Mouse (Mus musculus) hindbrain, embryonic 16.5 days (tissue): ENCODE data around the gene Colgalt1. TPM values are rescaled to one million over a fixed set of nuclear protein-coding genes. Genes with fewer than 3 reads are reported as not detected.

Source experiments
- ATAC-seq: fragments of 200-750 bp; cut with Nextera tagmentation; 2 replicates; pipeline ENCODE4 v1.8.0; 2017; ENCODE audit warnings: moderate TSS enrichment, moderate library complexity
- H3K27ac ChIP-seq: fragments of 300-500 bp; sonication (generic); 2 replicates; pipeline ENCODE4 v1.5.1; 2014; ENCODE audit warnings: low read depth, mild to moderate bottlenecking, control low read depth, low read length, moderate library complexity
- H3K27me3 ChIP-seq: fragments of 300-500 bp; sonication (generic); replicated peaks from 2 replicates; pipeline ENCODE4 v1.6.1; 2014; ENCODE audit warnings: low read length; ENCODE audit not compliant: control insufficient read depth, insufficient read depth
- H3K36me3 ChIP-seq: fragments of 300-500 bp; sonication (generic); 2 replicates; pipeline ENCODE4 v1.6.1; 2014; ENCODE audit warnings: mild to moderate bottlenecking, low read length, moderate library complexity, mixed read lengths; ENCODE audit not compliant: control insufficient read depth, insufficient read depth
- H3K4me1 ChIP-seq: fragments of 300-500 bp; sonication (generic); 2 replicates; pipeline ENCODE4 v1.6.1; 2014; ENCODE audit warnings: low read depth, low read length; ENCODE audit not compliant: control insufficient read depth, insufficient read depth
- H3K4me2 ChIP-seq: fragments of 300-500 bp; sonication (generic); 2 replicates; pipeline ENCODE4 v1.6.1; 2014; ENCODE audit warnings: mild to moderate bottlenecking, low read length, control low read depth, moderate library complexity
- H3K4me3 ChIP-seq: fragments of 300-500 bp; sonication (generic); 2 replicates; pipeline ENCODE4 v1.5.1; 2014; ENCODE audit warnings: mild to moderate bottlenecking, low read length, control low read depth, moderate library complexity
- H3K9ac ChIP-seq: fragments of 300-500 bp; sonication (generic); 2 replicates; pipeline ENCODE4 v1.6.1; 2014; ENCODE audit warnings: low read depth, mild to moderate bottlenecking, control low read depth, low read length, moderate library complexity
- H3K9me3 ChIP-seq: fragments of 300-500 bp; sonication (generic); 2 replicates; pipeline ENCODE4 v1.6.1; 2014; ENCODE audit warnings: mild to moderate bottlenecking, low read length, moderate library complexity; ENCODE audit not compliant: control insufficient read depth
- WGBS: fragments of 180-500 bp; shearing (Covaris S2); extraction: QIAGEN DNeasy Blood & Tissue Kit; methylation state at CpG from one replicate; pipeline ENCODE4 v1.1.7; 2014; 5-methylcytosine and 5-hydroxymethylcytosine counted together
- polyA plus RNA-seq: library from polyadenylated mRNA; unstranded; fragments of >200 nt; fragmentation: Nextera tagmentation; extraction: Ambion mirVana; gene quantifications from 2 replicates; pipeline ENCODE4 v1.2.1, GENCODE M21; 2015

Gene Colgalt1
- polyA plus RNA-seq, 1 experiment from 2014 or later = 62.1 TPM

- Histone ChIP-seq H3K27ac (no peak overlapping the region), H3K4me2 (no peak overlapping the region), H3K27me3 (no peaks in the 10 kb centered on the region), H3K9me3 (no peaks in the 10 kb centered on the region), H3K9ac (no peak overlapping the region), H3K4me1 (peaks cover 32% of the 10 kb centered on the region), H3K4me3 (no peak overlapping the region), H3K36me3 (peaks cover 3% of the 10 kb centered on the region; the same call in 1 of the 2 replicates)
- 93% methylated on average over 4 of the region's 4 CpGs for WGBS
- ATAC-seq = no peak
These were observed 16.5 kb upstream of the Colgalt1 start for GRCm38 (mm10) chr8:71594324-71594722.

GRCm38 (mm10) chr8:71595862-71596261 lies 14.9 kb upstream of the Colgalt1 start:
- Histone ChIP-seq H3K4me2 (peak overlapping the region; percentile 36), H3K4me1 (peaks cover 27% of the 10 kb centered on the region), H3K27me3 (peaks cover 6% of the 10 kb centered on the region; the same call in 1 of the 2 replicates), H3K9me3 (no peaks in the 10 kb centered on the region), H3K36me3 (peaks cover 3% of the 10 kb centered on the region; the same call in 1 of the 2 replicates), H3K4me3 (no peak overlapping the region), H3K9ac (peak overlapping the region; percentile 36; the same call in 1 of the 2 replicates), H3K27ac (no peak overlapping the region)
- peak; percentile 2; the same call in 1 of the 2 replicates for ATAC-seq
- 6% methylated on average over 27 of the region's 27 CpGs for WGBS

DNA sequence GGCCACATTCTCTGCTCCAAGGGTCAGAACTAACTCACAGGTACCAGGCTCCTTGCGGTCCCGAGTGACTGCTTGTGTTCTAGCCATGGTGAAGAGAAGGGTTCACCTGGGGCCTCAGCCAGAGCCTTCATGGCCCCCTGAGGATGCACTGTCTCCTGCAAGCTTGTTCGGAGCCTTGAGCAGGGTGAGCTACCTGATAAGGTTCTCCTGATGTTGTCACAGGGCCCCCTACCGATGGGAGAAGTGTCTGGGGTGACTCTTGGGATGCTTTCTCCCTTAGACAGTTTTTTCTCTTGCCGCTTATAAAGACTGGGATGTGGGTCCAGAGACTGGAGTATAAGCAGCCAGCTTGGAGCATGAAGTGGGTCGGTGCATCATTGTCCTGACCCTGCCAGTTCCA lies 14.4 kb upstream of the Colgalt1 start:
- Histone ChIP-seq H3K9ac (no peak overlapping the region), H3K9me3 (no peaks in the 10 kb centered on the region), H3K4me1 (peaks cover 21% of the 10 kb centered on the region), H3K36me3 (peaks cover 3% of the 10 kb centered on the region; the same call in 1 of the 2 replicates), H3K27me3 (peaks cover 7% of the 10 kb centered on the region), H3K4me2 (no peak overlapping the region; the same call in 1 of the 2 replicates), H3K27ac (no peak overlapping the region), H3K4me3 (no peak overlapping the region)
- 61% methylated on average over 6 of the region's 6 CpGs for WGBS
- ATAC-seq = no peak

- Histone ChIP-seq H3K27ac (no peak overlapping the region), H3K9me3 (no peaks in the 10 kb centered on the region), H3K27me3 (peaks cover 9% of the 10 kb centered on the region), H3K4me3 (no peak overlapping the region), H3K9ac (no peak overlapping the region), H3K36me3 (peaks cover 3% of the 10 kb centered on the region; the same call in 1 of the 2 replicates), H3K4me2 (no peak overlapping the region), H3K4me1 (peaks cover 21% of the 10 kb centered on the region)
- 84% methylated on average over 4 of the region's 4 CpGs for WGBS
- ATAC-seq = no peak
These were observed 14.0 kb upstream of the Colgalt1 start for GRCm38 (mm10) chr8:71596798-71597197.

- Histone ChIP-seq H3K9ac (no peak within 1 kb of the TSS), H3K9me3 (no peaks in the 10 kb centered on the region), H3K36me3 (peaks cover 3% of the 10 kb centered on the region; the same call in 1 of the 2 replicates), H3K4me3 (no peak within 1 kb of the TSS), H3K4me2 (no peak within 1 kb of the TSS), H3K4me1 (peaks cover 27% of the 10 kb centered on the region), H3K27me3 (peaks cover 11% of the 10 kb centered on the region), H3K27ac (no peak within 1 kb of the TSS)
- ATAC-seq = no peak
- 79% methylated on average over 3 of the region's 3 CpGs for WGBS
These were observed 13.3 kb upstream of the Colgalt1 start, which contains the start of gene Fam129c for GRCm38 (mm10) chr8:71597451-71597850. Gene Fam129c, plus strand, starts transcription at chr8:71597648.

GRCm38 (mm10) chr8:71598375-71598774 lies 12.4 kb upstream of the Colgalt1 start:
- H3K27me3 ChIP-seq = peaks cover 12% of the 10 kb centered on the region
- H3K27ac ChIP-seq = no peak overlapping the region
- H3K36me3 ChIP-seq = peaks cover 3% of the 10 kb centered on the region; the same call in 1 of the 2 replicates
- ATAC-seq = no peak
- peaks cover 22% of the 10 kb centered on the region for H3K4me1 ChIP-seq
- H3K4me3 ChIP-seq = no peak overlapping the region
- H3K9me3 ChIP-seq = no peaks in the 10 kb centered on the region
- no peak overlapping the region for H3K9ac ChIP-seq
- no peak overlapping the region for H3K4me2 ChIP-seq

DNA sequence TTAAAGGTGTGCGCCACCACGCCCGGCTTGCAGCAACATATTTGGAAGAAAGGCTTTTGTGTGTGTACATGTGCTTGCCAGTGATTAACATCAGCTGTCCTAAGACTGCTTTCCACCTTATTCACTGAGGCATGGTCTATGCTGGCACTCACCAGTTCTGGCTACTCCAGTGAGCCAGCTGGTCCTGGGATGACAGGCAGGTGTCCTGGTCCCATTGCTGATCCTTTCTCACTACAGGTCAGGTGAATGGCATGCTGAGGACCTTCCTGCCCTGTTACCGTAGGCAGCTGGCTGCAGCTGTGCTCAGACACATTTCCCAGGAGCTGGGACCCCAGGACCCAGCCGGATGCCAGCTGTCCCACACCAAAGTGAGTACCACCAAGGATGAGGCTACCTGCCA lies 12.0 kb upstream of the Colgalt1 start:
- peaks cover 16% of the 10 kb centered on the region for H3K27me3 ChIP-seq
- no peak overlapping the region for H3K4me2 ChIP-seq
- no peak overlapping the region for H3K4me3 ChIP-seq
- H3K9me3 ChIP-seq = no peaks in the 10 kb centered on the region
- peaks cover 18% of the 10 kb centered on the region for H3K4me1 ChIP-seq
- H3K36me3 ChIP-seq = peaks cover 3% of the 10 kb centered on the region; the same call in 1 of the 2 replicates
- no peak overlapping the region for H3K9ac ChIP-seq
- no peak overlapping the region for H3K27ac ChIP-seq
- WGBS = 91% methylated on average over 5 of the region's 5 CpGs
- ATAC-seq = no peak

GRCm38 (mm10) chr8:71601939-71602665 lies 8.7 kb upstream of the Colgalt1 start:
- H3K9ac ChIP-seq = peak overlapping the region; percentile 57
- 4% methylated on average over 56 of the region's 65 CpGs for WGBS
- H3K4me2 ChIP-seq = peak overlapping the region; percentile 59
- no peaks in the 10 kb centered on the region for H3K36me3 ChIP-seq
- peak overlapping the region; percentile 38 for H3K4me3 ChIP-seq
- peaks cover 18% of the 10 kb centered on the region for H3K27me3 ChIP-seq
- H3K27ac ChIP-seq = peak overlapping the region; percentile 7; the same call in 1 of the 2 replicates
- H3K4me1 ChIP-seq = peaks cover 9% of the 10 kb centered on the region
- ATAC-seq = no peak; the same call in 1 of the 2 replicates
- H3K9me3 ChIP-seq = no peaks in the 10 kb centered on the region

- WGBS = 2% methylated on average over 32 of the region's 32 CpGs
- Histone ChIP-seq H3K9ac (peak overlapping the region; percentile 57), H3K4me2 (peak overlapping the region; percentile 59), H3K27me3 (peaks cover 18% of the 10 kb centered on the region), H3K9me3 (no peaks in the 10 kb centered on the region), H3K36me3 (no peaks in the 10 kb centered on the region), H3K27ac (peak overlapping the region; percentile 7; the same call in 1 of the 2 replicates), H3K4me1 (peaks cover 9% of the 10 kb centered on the region), H3K4me3 (peak overlapping the region; percentile 38)
- peak; percentile 74 for ATAC-seq
These were observed 8.0 kb upstream of the Colgalt1 start for GRCm38 (mm10) chr8:71602666-71603334.
